Mouse (Mus musculus) erythroblast, embryonic 14.5 days (primary cell): ENCODE results near the gene Iqcg.

Source experiments
- GATA1 ChIP-seq: IDR thresholded peaks from 2 replicates; pipeline ENCODE4 v1.6.1; 2012; ENCODE audit warnings: low read length, inconsistent platforms, mixed read lengths
- TAL1 ChIP-seq: IDR thresholded peaks from 3 replicates; pipeline ENCODE4 v1.6.1; 2012; ENCODE audit warnings: low read length, inconsistent platforms, mixed read lengths

- TF ChIP-seq GATA1 (no peak), TAL1 (no peak)
Observed at GRCm38 (mm10) chr16:33080063-33080462, 24.0 kb upstream of the Iqcg start.
